Mouse (Mus musculus) liver, postnatal 0 days (tissue): ENCODE data around the gene Ghdc.

Experiments used
- CTCF ChIP-seq: sonication (generic); IDR thresholded peaks from 2 replicates; pipeline ENCODE4 v1.5.1; 2016; ENCODE audit warnings: antibody characterized with exemption, low read depth
- EP300 ChIP-seq: IDR thresholded peaks from 2 replicates; pipeline ENCODE4 v1.6.1; 2016; ENCODE audit warnings: antibody characterized with exemption, low read depth, mild to moderate bottlenecking

DNA sequence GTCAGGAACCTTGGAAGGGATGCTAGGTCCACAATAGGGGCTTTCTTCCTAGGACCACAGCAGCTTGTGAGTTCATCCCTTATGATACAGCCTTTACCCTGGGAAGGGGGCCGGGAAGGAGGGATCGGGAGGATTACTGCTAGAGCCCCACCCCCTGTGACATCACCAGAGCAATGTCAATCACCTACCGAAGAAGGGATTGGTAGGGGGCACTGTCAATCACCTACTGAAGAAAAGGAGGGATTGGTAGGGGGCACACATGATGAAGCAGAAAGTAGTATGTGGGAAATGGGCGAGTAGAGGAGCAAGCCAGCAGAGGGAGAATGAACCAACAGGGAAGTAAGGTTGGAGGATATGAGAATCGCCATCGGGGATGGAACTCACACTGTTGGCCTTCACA, 14.3 kb downstream of the Ghdc start:
- TF ChIP-seq CTCF (no peak), EP300 (no peak)
